In genomic region chr11:107413251-107413655, GRCm38 (mm10) we compare ENCODE assay signal across 8 mouse cellular contexts. TPM values are rescaled to one million over a fixed set of nuclear protein-coding genes. Genes with fewer than 3 reads are reported as not detected.
DNase-seq lines count a peak whose midpoint lies in the region; ATAC-seq and TF ChIP-seq lines count a peak whose summit lies in the region.

No protein-coding gene starts in this region.

- no peak for TF ChIP-seq EP300 in liver, embryonic 14.5 days (IDR thresholded peaks at IDR 0.05; ENCODE audit: low read depth)

- H3K9ac ChIP-seq in forebrain, embryonic 15.5 days (replicated peaks), result peak overlapping the region; percentile 24; the same call in 1 of the 2 replicates
- H3K9ac ChIP-seq in kidney, embryonic 15.5 days, result peak overlapping the region; percentile 6; the same call in 1 of the 2 replicates
- peak overlapping the region; percentile 51 for H3K9ac ChIP-seq in liver, embryonic 14.5 days (replicated peaks)

- TF ChIP-seq CTCF in liver, embryonic 14.5 days (IDR thresholded peaks at IDR 0.05; ENCODE audit: low read depth), result no peak

- peak overlapping the region; percentile 77 for H3K27ac ChIP-seq in forebrain, embryonic 15.5 days (replicated peaks)
- peak overlapping the region; percentile 82 for H3K27ac ChIP-seq in kidney, embryonic 15.5 days
- peak overlapping the region; percentile 20 for H3K27ac ChIP-seq in liver, embryonic 14.5 days

- no peaks in the 10 kb centered on the region for H3K36me3 ChIP-seq in forebrain, embryonic 15.5 days
- H3K36me3 ChIP-seq in kidney, embryonic 15.5 days, result no peaks in the 10 kb centered on the region
- no peaks in the 10 kb centered on the region for H3K36me3 ChIP-seq in liver, embryonic 14.5 days (replicated peaks; ENCODE audit: control insufficient read depth, insufficient read depth, low read depth)

- H3K4me1 ChIP-seq in forebrain, embryonic 15.5 days, result peaks cover 52% of the 10 kb centered on the region
- H3K4me1 ChIP-seq in kidney, embryonic 15.5 days, result peaks cover 69% of the 10 kb centered on the region
- peaks cover 70 to 84% of the 10 kb centered on the region in 2 experiments for H3K4me1 ChIP-seq in liver, embryonic 14.5 days (replicated peaks; ENCODE audit: control insufficient read depth in 2 of 2, insufficient read depth in 2 of 2, low read length in 1 of 2)

- H3K4me3 ChIP-seq in forebrain, embryonic 15.5 days, result peak overlapping the region; percentile 23
- H3K4me3 ChIP-seq in kidney, embryonic 15.5 days (replicated peaks), result peak overlapping the region; percentile 27
- peak overlapping the region; percentile 32 for H3K4me3 ChIP-seq in liver, embryonic 14.5 days (ENCODE audit: insufficient read depth in 1 of 2, low read depth in 2 of 2, low read length in 2 of 2)

- WGBS in forebrain, embryonic 15.5 days, result under 1% methylated on average over 14 of the region's 14 CpGs
- 3% methylated on average over 14 of the region's 14 CpGs for WGBS in kidney, embryonic 15.5 days
- WGBS in liver, embryonic 14.5 days (ENCODE audit: insufficient replicate concordance), result 15% methylated on average over 14 of the region's 14 CpGs

- H3K27me3 ChIP-seq in forebrain, embryonic 15.5 days, result no peaks in the 10 kb centered on the region
- no peaks in the 10 kb centered on the region for H3K27me3 ChIP-seq in kidney, embryonic 15.5 days
- H3K27me3 ChIP-seq in liver, embryonic 14.5 days (ENCODE audit: control insufficient read depth, insufficient read depth, low read length), result no peaks in the 10 kb centered on the region

- peak overlapping the region; percentile 41 for H3K4me2 ChIP-seq in forebrain, embryonic 15.5 days (replicated peaks)
- peak overlapping the region; percentile 54 for H3K4me2 ChIP-seq in kidney, embryonic 15.5 days
- H3K4me2 ChIP-seq in liver, embryonic 14.5 days (ENCODE audit: low read depth), result peak overlapping the region; percentile 76

- DNase-seq in layer of hippocampus, adult 11-12 months (ENCODE audit: low spot score), result peak; percentile 59
- DNase-seq in layer of hippocampus, adult 9-10 months (ENCODE audit: low spot score), result no peak
- DNase-seq in cerebellum, adult 9-11 months, result peak; percentile 65
- DNase-seq in liver, embryonic 14.5 days (ENCODE audit: low read depth in 3 of 3, low spot score in 3 of 3), result no peak
- peak; percentile 42 for DNase-seq in right cerebral cortex, postnatal 14 days

- peak; percentile 68 for ATAC-seq in forebrain, embryonic 15.5 days (replicated peaks)
- ATAC-seq in kidney, embryonic 15.5 days (replicated peaks; ENCODE audit: low FRiP score), result peak; percentile 69
- ATAC-seq in liver, embryonic 14.5 days (ENCODE audit: insufficient read depth), result no peak
- no peak for ATAC-seq in granulocyte monocyte progenitor cell, adult 5-6 weeks (replicated peaks; ENCODE audit: poor library complexity, severe bottlenecking)

- H3K9me3 ChIP-seq in forebrain, embryonic 15.5 days, result no peaks in the 10 kb centered on the region
- no peaks in the 10 kb centered on the region for H3K9me3 ChIP-seq in kidney, embryonic 15.5 days (replicated peaks)
- H3K9me3 ChIP-seq in liver, embryonic 14.5 days (ENCODE audit: control insufficient read depth, low read length), result no peaks in the 10 kb centered on the region

RNA-seq across cellular contexts. Expression of gene Pitpnc1, which starts 57.2 kb away (rescaled TPM):
- 43.4 and 46.7 TPM in 2 replicates for polyA plus RNA-seq in forebrain, embryonic 15.5 days (2015; fragmentation: Nextera tagmentation; extraction: Ambion mirVana)
- polyA plus RNA-seq in kidney, embryonic 15.5 days (2015; fragmentation: Nextera tagmentation; extraction: Ambion mirVana), result 21.3 and 21.5 TPM in 2 replicates
- 2.7 and 3.0 TPM in 2 replicates for polyA plus RNA-seq in liver, embryonic 14.5 days (2012; rRNA removed)
- 5.8 and 6.7 TPM in 2 replicates for polyA plus RNA-seq in liver, embryonic 14.5 days (2014; fragmentation: Nextera tagmentation; extraction: Ambion mirVana)
- 18.3 and 28.0 TPM in 2 replicates for total RNA-seq in granulocyte monocyte progenitor cell, adult 5-6 weeks (2014; fragmentation: Nextera tagmentation)
- 11.7 and 13.9 TPM in 2 replicates for total RNA-seq in granulocyte monocyte progenitor cell, adult 5-6 weeks (2017)

Comparison
In these comparisons a context has a peak if more than half of its experiments do, and no peak if none do; other contexts are left out.
1. DNase-seq: peak in layer of hippocampus, adult 11-12 months (single experiment), cerebellum, adult 9-11 months (single experiment) and right cerebral cortex, postnatal 14 days (single experiment); none in layer of hippocampus, adult 9-10 months (single experiment) and liver, embryonic 14.5 days (0 of 3).
2. ATAC-seq: peak in forebrain, embryonic 15.5 days (single experiment) and kidney, embryonic 15.5 days (single experiment); none in liver, embryonic 14.5 days (single experiment) and granulocyte monocyte progenitor cell, adult 5-6 weeks (single experiment).
3. H3K27ac ChIP-seq: peak in every context shown above with its lines; median percentile 82 in kidney, embryonic 15.5 days; 77 in forebrain, embryonic 15.5 days; 20 in liver, embryonic 14.5 days.
4. Peak in every context shown above with its lines, with median percentiles within 50 percentile points of each other: H3K4me2 ChIP-seq, H3K4me3 ChIP-seq and H3K9ac ChIP-seq.